Mouse (Mus musculus): Measurements from ENCODE around the gene Ints7. TPM values are rescaled to one million over a fixed set of nuclear protein-coding genes. Genes with fewer than 3 reads are reported as not detected.
A peak's percentile ranks its signal among the peaks of the same experiment; 100 is the strongest.

Ints7 gene
- total RNA-seq (2015; ENCODE audit: low replicate concordance) (9.0 and 12.3 TPM in 2 replicates), total RNA-seq (2017; ENCODE audit: low replicate concordance) (15.1 and 21.8 TPM in 2 replicates)

GRCm38 (mm10) chr1:191575458-191576247, at the start of gene Ints7, which contains the start of gene Dtl:
TSS of gene Ints7 (plus strand) at chr1:191575636.
TSS of gene Dtl (minus strand) at chr1:191575544.
- peak; percentile 91 for ATAC-seq (replicated peaks; ENCODE audit: low FRiP score, poor library complexity, severe bottlenecking)

DNA sequence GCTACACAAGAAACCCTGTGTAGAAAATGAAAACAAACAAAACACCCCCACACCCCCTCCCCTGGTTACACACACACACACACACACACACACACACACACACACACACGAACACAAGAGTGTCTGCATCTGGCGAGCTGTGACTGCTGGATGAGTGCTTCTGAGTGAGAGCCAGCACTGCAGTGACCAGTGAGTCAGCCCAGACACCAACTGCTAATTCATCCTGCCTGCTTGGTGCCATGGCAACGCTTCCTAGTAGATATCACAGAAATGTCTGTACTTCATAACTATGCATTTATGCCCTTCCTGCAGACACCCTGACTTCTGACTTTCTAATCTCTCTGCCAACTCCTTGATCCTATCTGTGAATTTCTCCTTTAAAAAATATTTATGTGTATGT, 48.3 kb upstream of the Ints7 start:
- 0 out of 2 replicates have a peak, but pooled peaks have one; percentile 18 for ATAC-seq (replicated peaks; ENCODE audit: low FRiP score, poor library complexity, severe bottlenecking)

GRCm38 (mm10) chr1:191527921-191528612, 47.4 kb upstream of the Ints7 start:
- ATAC-seq (replicated peaks; ENCODE audit: low FRiP score, poor library complexity, severe bottlenecking) = no peak

- ATAC-seq (replicated peaks; ENCODE audit: low FRiP score, poor library complexity, severe bottlenecking) = no peak
Measured at GRCm38 (mm10) chr1:191529406-191529805, 46.0 kb upstream of the Ints7 start.

GRCm38 (mm10) chr1:191531023-191531422, 44.4 kb upstream of the Ints7 start:
- no peak for ATAC-seq (replicated peaks; ENCODE audit: low FRiP score, poor library complexity, severe bottlenecking)

- ATAC-seq (replicated peaks; ENCODE audit: low FRiP score, poor library complexity, severe bottlenecking) = no peak
Measured at GRCm38 (mm10) chr1:191534896-191535295, 40.5 kb upstream of the Ints7 start.

DNA sequence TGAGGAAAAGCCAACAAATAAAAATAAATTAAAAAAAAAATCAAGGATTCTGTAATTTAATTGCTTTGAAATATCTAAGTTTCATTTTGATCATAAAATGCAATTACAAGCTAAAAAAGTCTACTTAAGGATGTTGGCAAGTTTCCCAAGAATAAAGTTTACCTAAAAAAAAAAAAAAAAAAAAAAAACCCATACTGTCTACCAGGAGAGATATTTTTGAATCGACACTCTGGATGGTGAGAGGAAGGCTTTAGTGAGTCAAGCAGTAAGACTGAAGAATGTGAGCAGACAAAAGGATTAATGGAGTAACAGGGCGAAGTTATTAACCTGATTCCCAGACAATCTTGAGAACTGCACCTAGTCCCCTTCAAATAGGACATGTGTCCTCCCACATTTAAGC, 35.1 kb upstream of the Ints7 start:
- no peak for ATAC-seq (replicated peaks; ENCODE audit: low FRiP score, poor library complexity, severe bottlenecking)

DNA sequence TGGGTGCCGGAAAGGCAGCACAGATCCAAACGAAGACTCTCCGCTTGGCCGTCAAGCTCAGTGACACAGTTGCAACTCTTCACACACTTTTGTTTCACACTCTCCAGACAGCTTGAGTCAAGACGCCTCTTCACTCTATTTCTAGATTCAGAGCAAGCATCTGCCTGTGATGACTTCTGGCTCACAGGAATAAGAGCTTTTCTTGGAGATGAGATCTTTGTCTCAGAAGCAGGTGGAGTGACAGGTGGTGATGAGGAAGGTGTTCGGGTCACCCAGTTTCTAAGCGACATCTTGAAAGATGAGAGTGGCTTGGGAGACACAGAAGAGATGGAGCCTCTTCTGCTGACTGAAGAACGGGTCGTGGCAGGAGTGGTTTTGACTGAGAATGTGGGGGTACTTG, 34.4 kb upstream of the Ints7 start:
- ATAC-seq (replicated peaks; ENCODE audit: low FRiP score, poor library complexity, severe bottlenecking) = no peak

DNA sequence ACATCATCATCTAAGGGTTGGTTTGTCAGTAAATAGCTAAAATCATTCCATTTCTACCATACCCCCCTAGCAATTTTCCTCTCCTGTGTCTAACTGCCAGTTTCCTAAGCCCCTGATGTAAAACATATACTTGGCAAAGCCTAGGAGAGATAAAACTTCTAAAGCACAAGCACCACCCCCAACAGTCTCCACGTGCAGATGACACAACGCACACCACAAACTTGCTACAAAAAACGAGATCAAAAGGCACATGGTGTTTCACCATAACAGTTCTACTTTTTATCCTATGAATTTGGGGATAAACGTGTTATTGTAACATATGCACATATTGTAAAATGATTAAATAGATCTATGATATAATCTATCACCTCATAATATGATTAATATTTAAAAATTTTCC, 33.8 kb upstream of the Ints7 start:
- ATAC-seq (replicated peaks; ENCODE audit: low FRiP score, poor library complexity, severe bottlenecking) = no peak

GRCm38 (mm10) chr1:191543747-191544146, 31.7 kb upstream of the Ints7 start:
- ATAC-seq (replicated peaks; ENCODE audit: low FRiP score, poor library complexity, severe bottlenecking) = no peak

DNA sequence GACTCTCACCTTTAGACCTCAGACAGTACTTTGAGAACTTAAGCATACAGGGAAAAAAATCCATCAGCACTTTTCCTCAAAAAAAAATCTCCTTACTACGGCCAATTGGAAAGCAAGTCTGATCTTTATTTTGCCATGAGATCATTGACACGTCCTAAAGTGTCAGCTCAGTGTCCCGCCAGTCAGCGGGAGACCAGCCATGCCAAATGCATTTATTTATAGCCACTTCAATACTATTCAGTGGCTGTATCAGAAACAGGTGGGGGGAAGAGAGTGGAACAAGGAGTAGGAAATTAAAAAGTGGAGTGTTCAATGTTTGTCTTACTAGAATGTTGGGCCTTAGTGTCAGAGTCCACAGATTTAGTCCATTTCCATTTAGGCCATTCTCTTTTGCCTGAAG, 24.6 kb upstream of the Ints7 start:
- no peak for ATAC-seq (replicated peaks; ENCODE audit: low FRiP score, poor library complexity, severe bottlenecking)

DNA sequence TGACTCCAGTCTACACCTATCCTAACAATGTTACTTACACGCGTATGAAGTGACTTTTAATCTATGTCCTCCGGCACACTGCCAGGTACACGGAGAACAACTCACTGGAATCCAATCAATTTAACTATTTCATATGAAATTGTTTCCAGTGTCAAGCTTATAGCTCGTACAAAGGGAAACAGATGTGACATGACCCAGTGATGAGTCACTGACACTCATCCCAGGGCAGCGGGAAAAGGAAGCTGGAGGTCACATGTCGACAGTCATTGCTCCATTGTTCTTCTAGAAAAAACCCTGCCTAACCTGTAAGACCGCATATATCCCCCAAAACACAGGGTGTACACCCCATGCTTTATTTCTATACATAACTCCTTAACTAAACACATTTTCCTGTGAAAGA, 18.3 kb upstream of the Ints7 start:
- no peak for ATAC-seq (replicated peaks; ENCODE audit: low FRiP score, poor library complexity, severe bottlenecking)

DNA sequence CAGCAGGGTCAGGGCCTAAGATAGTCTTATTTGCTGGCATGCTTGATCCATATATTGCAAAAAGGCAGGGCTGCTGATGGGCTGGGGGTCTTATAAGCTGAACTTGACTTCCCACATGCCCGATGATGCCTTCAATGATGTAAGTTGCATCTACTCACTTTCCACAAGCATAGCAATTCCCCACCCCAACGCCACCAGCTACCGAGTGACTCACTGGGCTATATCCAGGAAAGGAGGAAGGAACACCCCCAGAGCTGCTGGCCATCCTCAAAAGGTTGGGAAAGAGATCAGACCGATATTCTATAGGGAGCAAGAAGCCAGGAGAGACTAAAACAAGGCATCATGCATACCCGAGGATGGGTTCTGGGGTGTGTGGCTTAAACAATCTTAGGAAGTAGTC, 15.7 kb upstream of the Ints7 start:
- ATAC-seq (replicated peaks; ENCODE audit: low FRiP score, poor library complexity, severe bottlenecking) = no peak

GRCm38 (mm10) chr1:191562823-191563365, 12.5 kb upstream of the Ints7 start:
- ATAC-seq (replicated peaks; ENCODE audit: low FRiP score, poor library complexity, severe bottlenecking) = peak; percentile 78

- no peak for ATAC-seq (replicated peaks; ENCODE audit: low FRiP score, poor library complexity, severe bottlenecking)
Measured at GRCm38 (mm10) chr1:191567859-191568258, 7.6 kb upstream of the Ints7 start.

DNA sequence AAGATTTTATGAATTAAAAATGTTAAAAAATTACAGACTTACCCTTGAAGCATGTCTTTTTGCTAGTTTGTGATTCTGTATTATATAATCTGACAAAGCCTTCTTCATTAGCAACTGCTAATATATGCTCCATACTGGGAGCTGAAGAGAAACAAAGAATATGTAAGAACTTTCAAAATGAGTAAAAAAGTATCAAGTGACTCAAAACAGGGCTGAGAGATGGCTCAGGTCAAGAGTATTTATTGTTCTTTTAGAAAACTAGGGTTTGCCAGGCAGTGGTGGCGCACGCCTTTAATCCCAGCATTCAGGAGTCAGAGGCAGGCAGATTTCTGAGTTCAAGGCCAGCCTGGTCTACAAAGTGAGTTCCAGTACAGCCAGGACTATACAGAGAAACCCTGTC, 5.8 kb upstream of the Ints7 start:
- ATAC-seq (replicated peaks; ENCODE audit: low FRiP score, poor library complexity, severe bottlenecking) = no peak

- ATAC-seq (replicated peaks; ENCODE audit: low FRiP score, poor library complexity, severe bottlenecking) = no peak
Measured at GRCm38 (mm10) chr1:191570415-191570814, 5.0 kb upstream of the Ints7 start.

- ATAC-seq (replicated peaks; ENCODE audit: low FRiP score, poor library complexity, severe bottlenecking) = no peak
Measured at GRCm38 (mm10) chr1:191573906-191574639, 1.4 kb upstream of the Ints7 start.

GRCm38 (mm10) chr1:191574871-191575457, 472 bp upstream of the Ints7 start:
- peak; percentile 45 for ATAC-seq (replicated peaks; ENCODE audit: low FRiP score, poor library complexity, severe bottlenecking)

- ATAC-seq (replicated peaks; ENCODE audit: low FRiP score, poor library complexity, severe bottlenecking) = no peak
Measured at GRCm38 (mm10) chr1:191579524-191579923, 4.1 kb downstream of the Ints7 start.

Measured in erythroblast, adult 5-6 weeks (primary cell).